Mouse (Mus musculus) lung, postnatal 0 days (tissue): ENCODE measurements around the gene Nmb. TPM values are rescaled to one million over a fixed set of nuclear protein-coding genes. Genes with fewer than 3 reads are reported as not detected.

ENCODE experiments used
- ATAC-seq: fragments of 200-750 bp; cut with Nextera tagmentation; 2 replicates; pipeline ENCODE4 v1.8.0; 2017; ENCODE audit warnings: moderate library complexity
- DNase-seq: peaks from one replicate; pipeline ENCODE4 v3.0.0-alpha.2; 2016; ENCODE audit warnings: low spot score
- H3K27ac ChIP-seq: fragments of 300-500 bp; sonication (generic); 2 replicates; pipeline ENCODE4 v1.5.1; 2014; ENCODE audit warnings: antibody characterized with exemption, mild to moderate bottlenecking, low read length, mixed read lengths
- H3K27me3 ChIP-seq: fragments of 300-500 bp; sonication (generic); replicated peaks from 2 replicates; pipeline ENCODE4 v1.6.1; 2014; ENCODE audit warnings: low read length, mixed read lengths; ENCODE audit not compliant: insufficient read depth
- H3K36me3 ChIP-seq: fragments of 300-500 bp; sonication (generic); 2 replicates; pipeline ENCODE4 v1.6.1; 2014; ENCODE audit warnings: low read length, mixed read lengths; ENCODE audit not compliant: insufficient read depth
- H3K4me1 ChIP-seq: fragments of 300-500 bp; sonication (generic); 2 replicates; pipeline ENCODE4 v1.6.1; 2014; ENCODE audit warnings: antibody characterized with exemption, low read depth, low read length, mixed read lengths; ENCODE audit not compliant: insufficient read depth
- H3K4me2 ChIP-seq: fragments of 300-500 bp; sonication (generic); replicated peaks from 2 replicates; pipeline ENCODE4 v1.6.1; 2014; ENCODE audit warnings: low read depth, mild to moderate bottlenecking, low read length, moderate library complexity, mixed read lengths
- H3K4me3 ChIP-seq: fragments of 300-500 bp; sonication (generic); 2 replicates; pipeline ENCODE4 v1.5.1; 2014; ENCODE audit warnings: low read depth, low read length
- H3K9ac ChIP-seq: fragments of 300-500 bp; sonication (generic); replicated peaks from 2 replicates; pipeline ENCODE4 v1.6.1; 2014; ENCODE audit warnings: low read depth, mild to moderate bottlenecking
- H3K9me3 ChIP-seq: fragments of 300-500 bp; sonication (generic); 2 replicates; pipeline ENCODE4 v1.6.1; 2016; ENCODE audit warnings: low read length, mixed read lengths
- CTCF ChIP-seq: IDR thresholded peaks from 2 replicates; pipeline ENCODE4 v1.5.1; 2016; ENCODE audit warnings: antibody characterized with exemption, mild to moderate bottlenecking
- EP300 ChIP-seq: IDR thresholded peaks from 2 replicates; pipeline ENCODE4 v1.6.1; 2016; ENCODE audit warnings: antibody characterized with exemption, mild to moderate bottlenecking, control low read depth
- WGBS: fragments of 180-500 bp; shearing (Covaris S2); extraction: QIAGEN DNeasy Blood & Tissue Kit; methylation state at CpG from one replicate; pipeline ENCODE4 v1.1.7; 2014; 5-methylcytosine and 5-hydroxymethylcytosine counted together
- polyA plus RNA-seq: library from polyadenylated mRNA; unstranded; fragments of >200 nt; fragmentation: Nextera tagmentation; extraction: Ambion mirVana; gene quantifications from 2 replicates; pipeline ENCODE4 v1.2.1, GENCODE M21; 2015

The Nmb gene
- polyA plus RNA-seq, 1 experiment from 2014 or later: 8.3 TPM

DNA sequence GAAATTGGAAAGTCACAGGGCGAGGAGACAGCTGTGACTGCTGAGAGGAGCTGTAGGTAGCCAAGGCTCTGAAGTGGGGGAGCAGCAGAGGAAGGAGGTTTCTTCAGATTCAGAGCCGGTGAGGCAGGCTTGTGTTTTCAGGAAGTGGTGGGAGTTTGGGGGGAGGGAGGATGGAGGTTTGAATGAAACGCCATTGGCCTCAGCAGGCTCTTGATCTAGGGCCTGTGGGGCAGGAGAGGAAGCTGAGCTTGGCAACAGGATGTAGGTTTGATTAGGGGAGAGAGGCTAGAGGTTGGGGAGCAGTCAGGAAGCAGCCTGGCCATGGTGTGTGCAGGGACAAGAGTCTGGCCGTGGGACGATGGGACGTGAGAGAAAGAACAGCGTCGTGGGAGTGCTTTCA is 40.0 kb downstream of the Nmb start:
- H3K4me3 ChIP-seq: no peak overlapping the region
- no peaks in the 10 kb centered on the region for H3K27me3 ChIP-seq
- 47% methylated on average over 8 of the region's 8 CpGs for WGBS
- H3K4me1 ChIP-seq: peaks cover 19% of the 10 kb centered on the region
- TF ChIP-seq CTCF: no peak
- H3K27ac ChIP-seq: peak overlapping the region; percentile 51; the same call in 1 of the 2 replicates
- DNase-seq (peak; percentile 33), ATAC-seq (no peak)
- H3K9ac ChIP-seq: no peak overlapping the region
- no peaks in the 10 kb centered on the region for H3K36me3 ChIP-seq
- H3K9me3 ChIP-seq: no peaks in the 10 kb centered on the region
- H3K4me2 ChIP-seq: no peak overlapping the region

DNA sequence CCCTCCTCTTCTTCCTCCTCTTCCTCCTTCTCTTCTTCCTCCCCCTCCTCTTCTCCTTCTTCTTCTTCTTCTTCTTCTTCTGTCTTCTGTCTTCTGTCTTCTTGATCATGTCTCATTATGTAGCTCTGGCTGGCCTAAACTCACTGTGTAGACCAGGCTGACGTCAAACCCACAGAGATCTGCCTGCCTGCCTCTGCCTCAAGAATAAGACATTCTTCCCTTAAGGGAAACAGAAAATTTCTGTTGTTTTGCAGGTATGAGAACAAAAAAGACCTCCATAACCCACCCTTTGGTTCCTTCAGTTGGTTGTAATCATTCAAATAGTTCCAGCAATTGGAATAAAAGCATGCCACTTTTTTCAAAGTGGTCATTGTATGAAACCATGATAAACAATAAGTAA is 40.7 kb downstream of the Nmb start:
- H3K9me3 ChIP-seq: no peaks in the 10 kb centered on the region
- H3K4me2 ChIP-seq: no peak overlapping the region
- ATAC-seq (no peak), DNase-seq (no peak)
- 48% methylated on average over 1 of the region's 1 CpGs for WGBS
- peaks cover 19% of the 10 kb centered on the region for H3K4me1 ChIP-seq
- TF ChIP-seq CTCF (no peak), EP300 (no peak)
- no peak overlapping the region for H3K9ac ChIP-seq
- H3K36me3 ChIP-seq: no peaks in the 10 kb centered on the region
- H3K27ac ChIP-seq: no peak overlapping the region
- no peaks in the 10 kb centered on the region for H3K27me3 ChIP-seq
- no peak overlapping the region for H3K4me3 ChIP-seq

DNA sequence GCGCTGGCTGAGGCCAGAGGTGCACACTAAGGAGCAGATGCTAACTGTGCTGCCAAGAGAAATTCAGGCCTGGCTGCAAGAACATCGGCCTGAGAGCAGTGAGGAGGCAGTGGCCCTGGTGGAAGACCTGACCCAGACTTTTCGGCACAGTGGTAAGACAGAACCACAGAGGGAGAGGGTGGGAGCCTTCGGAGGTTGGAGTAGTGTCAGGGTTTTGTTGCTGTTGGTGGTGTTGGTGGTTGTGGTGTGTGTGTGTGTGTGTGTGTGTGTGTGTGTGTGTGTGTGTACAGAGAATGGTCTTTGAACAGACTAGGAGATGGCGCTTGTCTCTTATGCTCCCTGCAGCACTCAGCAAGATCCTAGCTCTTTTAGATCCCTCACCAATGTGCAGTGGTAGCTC is 41.4 kb downstream of the Nmb start:
- TF ChIP-seq EP300: no peak
- no peak for TF ChIP-seq CTCF
- Histone ChIP-seq H3K4me3 (no peak overlapping the region), H3K4me2 (no peak overlapping the region), H3K27me3 (no peaks in the 10 kb centered on the region), H3K9me3 (no peaks in the 10 kb centered on the region), H3K27ac (no peak overlapping the region), H3K4me1 (peaks cover 19% of the 10 kb centered on the region), H3K36me3 (no peaks in the 10 kb centered on the region), H3K9ac (no peak overlapping the region)
- no peak for ATAC-seq
- DNase-seq: no peak
- 81% methylated on average over 5 of the region's 5 CpGs for WGBS

DNA sequence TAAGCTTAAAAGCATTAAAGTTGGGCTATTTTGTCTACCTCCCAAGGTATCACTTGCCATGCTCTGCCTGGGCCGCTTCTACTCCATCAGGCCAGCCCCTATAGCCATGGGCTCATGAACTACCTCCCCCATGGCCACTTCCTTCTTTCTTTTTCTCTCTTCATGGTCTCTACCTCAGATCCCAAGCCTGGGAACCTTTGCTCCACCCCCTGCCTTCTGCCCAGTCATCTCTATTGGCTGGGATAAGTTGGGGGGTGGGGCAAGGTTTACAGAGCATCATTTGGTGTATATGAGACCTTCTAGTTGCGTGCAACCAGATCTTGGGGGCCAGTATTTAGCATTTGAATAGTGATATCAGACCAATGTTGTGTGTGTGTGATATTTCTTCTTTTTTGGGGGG is 42.4 kb downstream of the Nmb start:
- Histone ChIP-seq H3K36me3 (no peaks in the 10 kb centered on the region), H3K9ac (no peak overlapping the region), H3K9me3 (no peaks in the 10 kb centered on the region), H3K4me2 (no peak overlapping the region), H3K4me1 (peaks cover 19% of the 10 kb centered on the region), H3K27ac (no peak overlapping the region), H3K27me3 (no peaks in the 10 kb centered on the region), H3K4me3 (no peak overlapping the region)
- WGBS: 91% methylated on average over 2 of the region's 2 CpGs
- ATAC-seq (no peak), DNase-seq (no peak)
- TF ChIP-seq EP300 (no peak), CTCF (no peak)

DNA sequence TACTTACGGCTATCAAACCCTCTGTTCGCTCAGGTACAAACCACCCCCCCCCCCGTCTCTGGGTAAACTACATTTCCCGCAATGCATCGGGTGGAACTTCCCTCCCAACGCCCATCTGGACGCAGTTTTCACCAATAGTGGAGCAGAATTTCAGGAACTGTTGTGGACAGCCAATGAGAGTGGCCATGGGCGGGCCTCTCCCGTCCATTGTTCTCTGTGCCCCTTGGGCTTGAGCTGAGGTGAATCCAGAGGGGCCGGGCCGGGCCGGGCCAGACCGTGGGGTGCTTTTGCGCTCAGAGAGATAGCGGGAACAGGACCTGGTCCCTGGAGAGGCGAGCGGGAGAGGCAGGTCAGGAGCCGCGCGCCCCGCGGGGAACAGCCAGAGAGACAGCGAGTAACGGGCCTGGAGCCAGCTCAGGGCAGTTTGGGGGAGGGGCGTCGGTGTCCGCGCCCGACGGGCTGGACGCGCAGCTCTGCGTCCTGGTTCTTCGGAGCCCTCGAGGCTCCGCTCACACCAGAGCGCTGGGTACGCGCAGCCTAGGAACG is 44.1 kb downstream of the Nmb start, which contains the start of gene Zscan2:
Gene Zscan2 (plus strand): TSS at position 192 of the 546 bp plus-strand sequence.
- H3K4me1 ChIP-seq: peaks cover 11% of the 10 kb centered on the region
- no peaks in the 10 kb centered on the region for H3K27me3 ChIP-seq
- peak within 1 kb of the TSS; percentile 60 for H3K4me2 ChIP-seq
- peak within 1 kb of the TSS; percentile 66 for H3K9ac ChIP-seq
- peak; percentile 98 for ATAC-seq
- DNase-seq: peak; percentile 98
- H3K27ac ChIP-seq: peak within 1 kb of the TSS; percentile 83
- H3K9me3 ChIP-seq: no peaks in the 10 kb centered on the region
- TF ChIP-seq CTCF (no peak), EP300 (no peak)
- WGBS: under 1% methylated on average over 39 of the region's 40 CpGs
- peak within 1 kb of the TSS; percentile 84 for H3K4me3 ChIP-seq
- H3K36me3 ChIP-seq: no peaks in the 10 kb centered on the region

DNA sequence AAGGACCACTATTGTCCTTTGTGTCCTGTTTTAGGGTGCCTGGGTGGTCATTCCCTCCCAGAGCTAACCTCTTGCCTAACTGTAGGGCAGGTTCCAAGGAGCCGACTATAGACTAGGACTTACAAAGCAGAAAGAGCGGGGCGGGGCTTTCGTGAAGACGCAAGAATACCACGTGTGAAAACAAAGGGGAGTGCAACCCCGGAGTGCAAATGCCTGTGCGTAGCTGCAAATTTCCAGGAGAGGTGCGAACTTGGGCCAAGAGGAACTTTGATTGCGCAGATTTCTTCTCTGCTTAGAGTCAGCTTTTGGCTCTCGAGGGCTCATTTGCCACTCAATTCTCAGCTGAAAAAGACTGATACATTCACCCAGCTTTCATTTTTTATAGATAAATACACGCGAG is 44.6 kb downstream of the Nmb start:
- Histone ChIP-seq H3K4me1 (peaks cover 10% of the 10 kb centered on the region), H3K27me3 (no peaks in the 10 kb centered on the region), H3K4me3 (peak overlapping the region; percentile 84), H3K9ac (no peak overlapping the region), H3K9me3 (no peaks in the 10 kb centered on the region), H3K4me2 (peak overlapping the region; percentile 60), H3K36me3 (no peaks in the 10 kb centered on the region), H3K27ac (0 out of 2 replicates have a peak overlapping the region, but pooled peaks have one; percentile 33)
- DNase-seq (peak; percentile 89), ATAC-seq (peak; percentile 73)
- 0% methylated on average over 13 of the region's 13 CpGs for WGBS
- TF ChIP-seq CTCF: no peak
- TF ChIP-seq EP300: no peak

DNA sequence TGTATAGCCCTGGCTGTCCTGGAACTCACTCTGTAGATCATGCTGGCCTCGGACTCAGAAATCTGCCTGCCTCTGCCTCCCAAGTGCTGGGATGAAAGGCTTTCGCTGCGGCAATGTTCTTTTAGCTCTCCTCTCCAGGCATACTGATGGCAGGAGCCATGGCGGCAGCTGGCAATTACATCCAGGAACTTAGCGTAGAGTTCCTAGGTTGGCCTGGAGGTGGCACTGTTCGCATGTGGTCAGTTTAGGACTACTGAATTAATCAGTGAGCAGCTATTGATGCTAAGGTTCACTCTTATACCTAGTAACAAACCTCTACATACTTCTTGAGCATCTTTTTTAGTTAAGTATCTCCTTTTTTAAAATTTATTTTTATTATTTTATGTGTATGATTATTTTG is 47.7 kb downstream of the Nmb start:
- TF ChIP-seq CTCF (peak; percentile 93), EP300 (no peak)
- ATAC-seq (no peak), DNase-seq (peak; percentile 87)
- H3K27ac ChIP-seq: no peak overlapping the region
- no peaks in the 10 kb centered on the region for H3K36me3 ChIP-seq
- 25% methylated on average over 6 of the region's 6 CpGs for WGBS
- H3K4me1 ChIP-seq: no peaks in the 10 kb centered on the region
- H3K9ac ChIP-seq: no peak overlapping the region
- H3K9me3 ChIP-seq: no peaks in the 10 kb centered on the region
- H3K4me3 ChIP-seq: no peak overlapping the region
- no peak overlapping the region for H3K4me2 ChIP-seq
- no peaks in the 10 kb centered on the region for H3K27me3 ChIP-seq
